Mouse (Mus musculus) thymus, adult 2 months (tissue): ENCODE results near the gene Nfkbiz.

ENCODE experiments used
- CTCF ChIP-seq: fragments of 200-500 bp; IDR thresholded peaks from 2 replicates; pipeline ENCODE4 v1.5.1; 2012; ENCODE audit warnings: mild to moderate bottlenecking, control low read depth, low read length, moderate library complexity, borderline replicate concordance; ENCODE audit not compliant: control insufficient read depth, poor library complexity, insufficient read depth; ENCODE audit errors: extremely low read depth
- POLR2A ChIP-seq: fragments of 200-500 bp; IDR thresholded peaks from 2 replicates; pipeline ENCODE4 v1.6.1; 2012; ENCODE audit warnings: mild to moderate bottlenecking, low read length, control low read depth, moderate library complexity; ENCODE audit not compliant: control insufficient read depth, poor library complexity, insufficient read depth; ENCODE audit errors: extremely low read depth

GRCm38 (mm10) chr16:55821571-55821981 is 17.1 kb downstream of the Nfkbiz start:
- TF ChIP-seq POLR2A, result no peak
- 0 out of 2 replicates have a peak, but pooled peaks have one; percentile 5 for TF ChIP-seq CTCF
